Mouse (Mus musculus): Measurements from ENCODE around the gene Rbm38. TPM values are rescaled to one million over a fixed set of nuclear protein-coding genes. Genes with fewer than 3 reads are reported as not detected.

Gene Rbm38
- total and polyA plus RNA-seq, 3 experiments, result 14.4 to 85.4 (median 19.4) TPM

- Histone ChIP-seq H3K36me3 (replicated peaks in 1 of 2; ENCODE audit: control insufficient read depth in 1 of 2, insufficient read depth in 1 of 2, low read length in 1 of 2) (no peaks in the 10 kb centered on the region), H3K9me3 (replicated peaks; ENCODE audit: low read length) (no peaks in the 10 kb centered on the region), H3K9ac (ENCODE audit: insufficient read depth, low read depth) (no peak overlapping the region), H3K27ac (ENCODE audit: insufficient read depth, low read depth) (no peak overlapping the region), H3K4me3 (replicated peaks in 1 of 3; ENCODE audit: low read depth in 2 of 3, low read length in 2 of 3, poor library complexity in 1 of 3) (no peak overlapping the region), H3K79me2 (replicated peaks; ENCODE audit: control insufficient read depth, extremely low read depth, insufficient read depth, poor library complexity, severe bottlenecking) (no peaks in the 10 kb centered on the region), H3K27me3 (replicated peaks) (no peaks in the 10 kb centered on the region), H3K4me1 (ENCODE audit: control insufficient read depth in 1 of 2, insufficient read depth in 2 of 2) (peaks cover 32 to 50% of the 10 kb centered on the region in 2 experiments), H3K4me2 (ENCODE audit: insufficient read depth, low read depth, poor library complexity, severe bottlenecking) (no peak overlapping the region)
- TF ChIP-seq MYC (IDR thresholded peaks at IDR 0.05; ENCODE audit: low read depth, low read length), result no peak
- TF ChIP-seq USF1 (IDR thresholded peaks at IDR 0.05; ENCODE audit: low read depth, low read length), result no peak
- no peak for TF ChIP-seq ETS1 (conservative IDR thresholded peaks at IDR 0.05; ENCODE audit: low read depth, low read length)
- no peak for TF ChIP-seq EP300 (IDR thresholded peaks at IDR 0.05; ENCODE audit: low read length)
- TF ChIP-seq MAX (IDR thresholded peaks at IDR 0.05; ENCODE audit: low read length), result no peak
- TF ChIP-seq SMC3 (IDR thresholded peaks at IDR 0.05; ENCODE audit: low read depth, low read length), result no peak
- TF ChIP-seq RCOR1 (conservative IDR thresholded peaks at IDR 0.05; ENCODE audit: low read depth, low read length), result no peak
- TF ChIP-seq CHD2 (IDR thresholded peaks at IDR 0.05; ENCODE audit: low read length), result no peak
- TF ChIP-seq USF2 (conservative IDR thresholded peaks at IDR 0.05; ENCODE audit: low read depth, low read length), result no peak
- TF ChIP-seq JUND (conservative IDR thresholded peaks at IDR 0.05; ENCODE audit: low read depth, low read length), result no peak
- no peak for TF ChIP-seq ZKSCAN1 (IDR thresholded peaks at IDR 0.05; ENCODE audit: borderline replicate concordance, low read depth, low read length)
- in situ Hi-C loops (cut with MboI; ENCODE audit: low pct_ligation_motif_present, low pct_unique_long_range_greater_than_20kb, low sequenced_read_pairs), result no loop called here
- dilution Hi-C loops (cut with MboI; ENCODE audit: extremely low pct_ligation_motif_present, extremely low pct_unique_long_range_greater_than_20kb, low sequenced_read_pairs), result no loop called here
- DNase-seq (ENCODE audit: extremely low read depth), result no peak
Observed at GRCm38 (mm10) chr2:173058263-173058662, 38.0 kb downstream of the Rbm38 start.

GRCm38 (mm10) chr2:173060450-173060849 is 40.2 kb downstream of the Rbm38 start:
- no peak overlapping the region for H3K9ac ChIP-seq (ENCODE audit: insufficient read depth, low read depth)
- peak; percentile 43 for DNase-seq (ENCODE audit: extremely low read depth)
- no peaks in the 10 kb centered on the region for H3K27me3 ChIP-seq (replicated peaks)
- H3K27ac ChIP-seq (ENCODE audit: insufficient read depth, low read depth), result no peak overlapping the region
- peaks cover 27 to 39% of the 10 kb centered on the region in 2 experiments for H3K4me1 ChIP-seq (ENCODE audit: control insufficient read depth in 1 of 2, insufficient read depth in 2 of 2)
- in situ Hi-C loops (cut with MboI; ENCODE audit: low pct_ligation_motif_present, low pct_unique_long_range_greater_than_20kb, low sequenced_read_pairs) (no loop called here), dilution Hi-C loops (cut with MboI; ENCODE audit: extremely low pct_ligation_motif_present, extremely low pct_unique_long_range_greater_than_20kb, low sequenced_read_pairs) (no loop called here)
- peaks cover 0 to 7% of the 10 kb centered on the region in 2 experiments for H3K36me3 ChIP-seq (replicated peaks in 1 of 2; ENCODE audit: control insufficient read depth in 1 of 2, insufficient read depth in 1 of 2, low read length in 1 of 2)
- TF ChIP-seq MAZ (IDR thresholded peaks at IDR 0.05; ENCODE audit: low read depth, low read length), result no peak
- TF ChIP-seq ETS1 (conservative IDR thresholded peaks at IDR 0.05; ENCODE audit: low read depth, low read length), result 0 out of 2 replicates have a peak, but pooled peaks have one; percentile 12
- TF ChIP-seq BHLHE40 (IDR thresholded peaks at IDR 0.05; ENCODE audit: low read depth, low read length), result peak; percentile 69
- no peak overlapping the region for H3K4me2 ChIP-seq (ENCODE audit: insufficient read depth, low read depth, poor library complexity, severe bottlenecking)
- H3K9me3 ChIP-seq (replicated peaks; ENCODE audit: low read length), result no peaks in the 10 kb centered on the region
- H3K79me2 ChIP-seq (replicated peaks; ENCODE audit: control insufficient read depth, extremely low read depth, insufficient read depth, poor library complexity, severe bottlenecking), result no peaks in the 10 kb centered on the region
- H3K4me3 ChIP-seq (replicated peaks in 1 of 3; ENCODE audit: low read depth in 2 of 3, low read length in 2 of 3, poor library complexity in 1 of 3), result no peak overlapping the region
